Mouse (Mus musculus) small intestine, adult 2 months (tissue): ENCODE measurements around the gene Timm10.

Source experiments
- CTCF ChIP-seq: fragments of 200-500 bp; IDR thresholded peaks from 2 replicates; pipeline ENCODE4 v1.5.1; 2012; ENCODE audit warnings: low read depth, mild to moderate bottlenecking, control low read depth, inconsistent platforms, low read length, moderate library complexity, mixed read lengths; ENCODE audit not compliant: insufficient replicate concordance, insufficient read length; ENCODE audit errors: extremely low read depth
- POLR2A ChIP-seq: fragments of 200-500 bp; IDR thresholded peaks from 2 replicates; pipeline ENCODE4 v1.6.1; 2012; ENCODE audit warnings: low read depth, mild to moderate bottlenecking, control low read depth, inconsistent platforms, low read length, moderate library complexity

DNA sequence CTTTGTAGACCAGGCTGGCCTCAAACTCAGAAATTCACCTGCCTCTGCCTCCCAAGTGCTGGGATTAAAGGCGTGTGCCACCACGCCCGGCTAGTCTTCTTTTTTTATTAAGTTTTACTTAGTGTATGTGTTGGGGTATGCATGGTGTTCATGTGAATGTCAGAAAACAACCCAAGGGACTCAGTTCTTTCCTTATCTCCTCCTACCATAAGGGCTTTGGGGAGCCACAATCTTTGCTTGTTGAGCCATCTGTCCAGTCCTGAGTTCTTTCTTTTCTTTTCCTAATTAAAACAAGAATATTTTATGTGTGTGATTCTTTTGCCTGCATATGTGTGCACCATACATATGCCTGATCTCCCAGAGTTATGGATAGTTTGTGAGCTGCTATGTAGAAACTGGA is 33.6 kb upstream of the Timm10 start:
- TF ChIP-seq CTCF, result no peak
- no peak for TF ChIP-seq POLR2A
